Mouse (Mus musculus) intestine, embryonic 16.5 days (tissue): ENCODE measurements around the gene 2010106E10Rik. TPM values are rescaled to one million over a fixed set of nuclear protein-coding genes. Genes with fewer than 3 reads are reported as not detected.

ENCODE experiments used
- polyA plus RNA-seq: library from polyadenylated mRNA; unstranded; fragments of >200 nt; fragmentation: Nextera tagmentation; extraction: Ambion mirVana; gene quantifications from 2 replicates; pipeline ENCODE4 v1.2.1, GENCODE M21; 2015

2010106E10Rik gene
- polyA plus RNA-seq, 1 experiment from 2014 or later: 7.4 TPM

Other genes starting within 250 kb of the 2010106E10Rik start
- gene Apool, start 183.9 kb upstream of the 2010106E10Rik start, polyA plus RNA-seq: 64.8 and 70.6 TPM in 2 replicates
- gene Satl1, start 88.5 kb upstream of the 2010106E10Rik start, polyA plus RNA-seq: not detected in 2 replicates
- 6.3 and 6.8 TPM in 2 replicates for gene Zfp711, start 105.3 kb downstream of the 2010106E10Rik start, polyA plus RNA-seq
- gene Pof1b, start 203.4 kb downstream of the 2010106E10Rik start, polyA plus RNA-seq: 4.4 and 6.3 TPM in 2 replicates